ENCODE assay signal across 11 mouse cellular contexts in genomic region chr13:20139825-20140665, GRCm38 (mm10). TPM values are rescaled to one million over a fixed set of nuclear protein-coding genes. Genes with fewer than 3 reads are reported as not detected.
DNase-seq lines count a peak whose midpoint lies in the region; ATAC-seq and TF ChIP-seq lines count a peak whose summit lies in the region.
"Had no signal": no experiment of that assay in that cellular context is flagged by ENCODE, and none has a peak within 500 bp of the region (broad histone marks: within the 10 kb centered on the region; RNA-seq: fewer than 3 reads in every experiment).

No protein-coding gene starts in this region.

- H3K4me1 ChIP-seq in lung, postnatal 0 days (ENCODE audit: insufficient read depth, low read depth, low read length) = peaks cover 13% of the 10 kb centered on the region
- H3K4me1 ChIP-seq in lung, adult 2 months (ENCODE audit: control insufficient read depth, insufficient read depth, low read length) = peaks cover 9% of the 10 kb centered on the region; the same call in 1 of the 2 replicates

- H3K9me3 ChIP-seq in lung, postnatal 0 days (ENCODE audit: low read length) = no peaks in the 10 kb centered on the region
- H3K9me3 ChIP-seq: heart, embryonic 10.5 days; midbrain, embryonic 10.5 days had no signal

- no peak overlapping the region for H3K27ac ChIP-seq in lung, postnatal 0 days (ENCODE audit: low read length)
- H3K27ac ChIP-seq: heart, embryonic 10.5 days; midbrain, embryonic 10.5 days had no signal

- no peaks in the 10 kb centered on the region for H3K36me3 ChIP-seq in lung, postnatal 0 days (ENCODE audit: insufficient read depth, low read length)
- H3K36me3 ChIP-seq: heart, embryonic 10.5 days; midbrain, embryonic 10.5 days had no signal

- WGBS in lung, postnatal 0 days = 69% methylated on average over 4 of the region's 4 CpGs
- WGBS in lung, adult 2 months = 60% methylated on average over 4 of the region's 4 CpGs

- TF ChIP-seq EP300 in lung, postnatal 0 days (IDR thresholded peaks at IDR 0.05) = no peak

- no peak for TF ChIP-seq POLR2A in lung, adult 2 months (IDR thresholded peaks at IDR 0.05; ENCODE audit: borderline replicate concordance, extremely low read depth, low read depth, low read length)

- DNase-seq in lung, postnatal 0 days (ENCODE audit: low spot score) = peak; percentile 50
- DNase-seq in lung, adult 2 months = no peak
- DNase-seq in cerebellum, adult 8-10 months = no peak
- DNase-seq in cerebellum, adult 9-10 months = no peak
- DNase-seq: kidney, adult 9 months; thymus, postnatal 14 days had no signal

- H3K9ac ChIP-seq in lung, postnatal 0 days (replicated peaks; ENCODE audit: low read depth) = no peak overlapping the region

- no peaks in the 10 kb centered on the region for H3K27me3 ChIP-seq in lung, postnatal 0 days (replicated peaks; ENCODE audit: insufficient read depth, low read length)

- H3K4me3 ChIP-seq in lung, postnatal 0 days (ENCODE audit: low read depth, low read length) = no peak overlapping the region
- no peak overlapping the region for H3K4me3 ChIP-seq in lung, adult 2 months (replicated peaks; ENCODE audit: extremely low read depth, low read depth, low read length)
- H3K4me3 ChIP-seq: heart, embryonic 10.5 days; midbrain, embryonic 10.5 days had no signal

- no peak for ATAC-seq in lung, postnatal 0 days
- peak; percentile 84 for ATAC-seq in CD4-positive, CD25-positive, alpha-beta regulatory T cell, adult 4 months
- ATAC-seq in hematopoietic stem cell, adult 5-6 weeks (replicated peaks in 1 of 2; ENCODE audit: insufficient read depth in 1 of 2, low FRiP score in 2 of 2, low TSS enrichment in 1 of 2, low read depth in 1 of 2, poor library complexity in 2 of 2, severe bottlenecking in 2 of 2) = peak; percentile 92 to 94
- peak; percentile 94 for ATAC-seq in neutrophil, adult 5-6 weeks (ENCODE audit: extremely low read depth, insufficient number of reproducible peaks, low FRiP score, poor library complexity, severe bottlenecking)

- no peak overlapping the region for H3K4me2 ChIP-seq in lung, postnatal 0 days (replicated peaks; ENCODE audit: low read depth, low read length)

- no peak for TF ChIP-seq CTCF in lung, postnatal 0 days (IDR thresholded peaks at IDR 0.05)
- TF ChIP-seq CTCF in lung, adult 2 months (IDR thresholded peaks at IDR 0.05; ENCODE audit: insufficient read depth, low read length) = no peak

RNA-seq across cellular contexts. Expression of gene Elmo1, which starts 49.6 kb away (rescaled TPM):
- polyA plus RNA-seq in lung, postnatal 0 days (2015; fragmentation: Nextera tagmentation; extraction: Ambion mirVana) = 20.8 and 21.9 TPM in 2 replicates
- 24.2 and 28.3 TPM in 2 replicates for polyA plus RNA-seq in lung, adult 2 months (2012; rRNA removed)
- polyA plus RNA-seq in CD4-positive, CD25-positive, alpha-beta regulatory T cell, adult 4 months (2017; shearing (Covaris generic)) = 100 to 1,000 TPM; 100 to 111 TPM
- total RNA-seq in hematopoietic stem cell, adult 5-6 weeks (2017) = 91.4 and 133 TPM in 2 replicates
- total RNA-seq in neutrophil, adult 5-6 weeks (2017) = 104 and 117 TPM in 2 replicates
